Mouse (Mus musculus) central nervous system, embryonic 11.5 days (tissue): ENCODE results near the gene Gda. TPM values are rescaled to one million over a fixed set of nuclear protein-coding genes. Genes with fewer than 3 reads are reported as not detected.

Experiments
- polyA plus RNA-seq: library from polyadenylated mRNA; depleted of rRNA; stranded (reverse); fragments of >200 nt; gene quantifications from 2 replicates; pipeline ENCODE4 v1.2.3, GENCODE M21; 2012; rRNA removed

Gda gene
- 0.04 and 0.06 TPM in 2 replicates for polyA plus RNA-seq

GRCm38 (mm10) chr19:21473345-21473744 lies at the start of gene Gda:
Gda (minus strand) TSS chr19:21473445.

Other genes starting within 250 kb of the Gda start
- gene Zfand5, start 201.2 kb downstream of the Gda start, polyA plus RNA-seq: 48.1 and 90.7 TPM in 2 replicates
- gene 1110059E24Rik, start 179.5 kb upstream of the Gda start, polyA plus RNA-seq: 47.9 and 51.5 TPM in 2 replicates
- gene Abhd17b, start 179.7 kb upstream of the Gda start, polyA plus RNA-seq: 12.9 and 25.1 TPM in 2 replicates